Mouse (Mus musculus) cortical plate, adult 2 months (tissue): ENCODE measurements around the gene Cfap73.

Experiments used
- CTCF ChIP-seq: fragments of 200-500 bp; IDR thresholded peaks from 2 replicates; pipeline ENCODE4 v1.5.1; 2011; ENCODE audit warnings: mild to moderate bottlenecking, control low read depth, low read length; ENCODE audit not compliant: insufficient read depth; ENCODE audit errors: extremely low read depth
- POLR2A ChIP-seq: fragments of 200-500 bp; IDR thresholded peaks from 2 replicates; pipeline ENCODE4 v1.6.1; 2011; ENCODE audit warnings: mild to moderate bottlenecking, low read length, control low read depth; ENCODE audit not compliant: insufficient read depth; ENCODE audit errors: extremely low read depth

DNA sequence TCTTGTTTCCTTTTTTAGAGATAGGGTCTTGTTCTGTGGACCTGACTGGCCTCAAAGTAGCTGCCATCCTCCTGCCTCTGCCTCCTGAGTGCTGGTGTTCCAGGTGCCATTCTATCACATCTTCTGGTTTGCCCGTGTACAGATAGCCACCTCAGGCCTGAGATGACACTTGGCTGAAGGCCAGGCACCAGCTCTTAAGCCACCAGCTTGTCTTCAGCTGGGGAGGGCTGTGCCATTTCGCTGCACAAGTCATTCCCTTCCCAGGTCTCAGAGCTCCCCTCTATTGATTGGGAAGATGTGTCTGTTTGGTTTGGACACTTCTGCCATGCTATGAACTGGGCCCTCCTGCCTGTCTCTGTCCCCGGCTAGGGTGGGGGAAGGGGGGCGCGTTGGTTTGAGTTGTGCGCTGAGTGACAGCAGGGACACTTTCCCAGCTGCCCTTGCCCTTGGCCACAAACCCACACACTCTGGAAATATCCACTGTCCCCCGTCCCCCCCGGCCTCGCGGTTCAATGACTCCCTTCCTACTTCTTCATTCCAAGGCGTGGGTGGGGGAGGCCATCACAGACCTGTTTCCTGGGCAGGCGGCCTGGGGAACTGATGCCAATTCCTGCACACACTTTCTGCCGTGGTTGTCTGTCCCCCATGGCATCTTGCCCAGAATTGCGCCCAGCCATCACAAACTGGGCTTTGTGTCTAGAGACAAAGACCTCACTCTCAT lies 9.5 kb upstream of the Cfap73 start:
- TF ChIP-seq CTCF (no peak), POLR2A (no peak)
